Mouse (Mus musculus) gastrocnemius, adult 2 months (tissue): Measurements from ENCODE around the gene Olfr221. TPM values are rescaled to one million over a fixed set of nuclear protein-coding genes. Genes with fewer than 3 reads are reported as not detected.

ENCODE experiments used
- DNase-seq: peaks from one replicate; pipeline ENCODE4 v3.0.0; 2022
- H3K27ac ChIP-seq: fragments of 200-600 bp; 2 replicates; pipeline ENCODE4 v1.8.1; 2022; ENCODE audit warnings: mild to moderate bottlenecking
- H3K4me3 ChIP-seq: fragments of 200-600 bp; 2 replicates; pipeline ENCODE4 v1.8.1; 2022; ENCODE audit warnings: mild to moderate bottlenecking, moderate library complexity
- CTCF ChIP-seq: fragments of 200-600 bp; IDR thresholded peaks from 2 replicates; pipeline ENCODE4 v1.8.1; 2022; ENCODE audit warnings: antibody characterized with exemption, mild to moderate bottlenecking, moderate library complexity
- intact Hi-C: fragments of 180-260 bp; cut with DNase I; formaldehyde crosslinking; loops from one replicate; pipeline ENCODE4 v1.15.1; 2025
- total RNA-seq, 2 experiments: library from RNA; stranded (reverse); gene quantifications; 2 replicates each; pipeline ENCODE4 v1.2.3; 2021

Gene Olfr221
- total RNA-seq, 2 experiments from 2014 or later, result not detected

GRCm38 (mm10) chr14:51988731-51989130 lies 53.5 kb downstream of the Olfr221 start:
- intact Hi-C loops, result loop anchor here (5.0 kb wide), 1 partner anchor 46 kb away; no protein-coding TSS in a partner anchor
- no peak for TF ChIP-seq CTCF
- Histone ChIP-seq H3K27ac (no peak overlapping the region), H3K4me3 (no peak overlapping the region)
- DNase-seq, result no peak

GRCm38 (mm10) chr14:51987177-51987576 lies 55.1 kb downstream of the Olfr221 start:
- no peak for TF ChIP-seq CTCF
- no peak for DNase-seq
- peak overlapping the region; percentile 89 for H3K27ac ChIP-seq
- no peak overlapping the region for H3K4me3 ChIP-seq
- intact Hi-C loops, result loop anchor here (5.0 kb wide), 1 partner anchor 45 kb away; no protein-coding TSS in a partner anchor

GRCm38 (mm10) chr14:51986153-51986505 lies 56.1 kb downstream of the Olfr221 start:
- TF ChIP-seq CTCF, result no peak
- intact Hi-C loops, result loop anchor here (5.0 kb wide), 1 partner anchor 44 kb away; no protein-coding TSS in a partner anchor
- no peak for DNase-seq
- H3K27ac ChIP-seq, result peak overlapping the region; percentile 89
- peak overlapping the region; percentile 86 for H3K4me3 ChIP-seq

GRCm38 (mm10) chr14:51985301-51986152 lies 56.7 kb downstream of the Olfr221 start:
- H3K27ac ChIP-seq, result peak overlapping the region; percentile 89
- no peak for TF ChIP-seq CTCF
- intact Hi-C loops, result loop anchor here (2.0 to 5.0 kb wide), 2 partner anchors 43 to 73 kb away; no protein-coding TSS in a partner anchor
- H3K4me3 ChIP-seq, result peak overlapping the region; percentile 86
- peak; percentile 92 for DNase-seq

GRCm38 (mm10) chr14:51984247-51985231 lies 57.7 kb downstream of the Olfr221 start, which contains the start of gene Arhgef40:
Gene Arhgef40 (plus strand): TSS chr14:51984719.
- intact Hi-C loops, result loop anchor here (2.0 to 5.0 kb wide), 2 partner anchors 42 to 72 kb away; no protein-coding TSS in a partner anchor
- Histone ChIP-seq H3K27ac (peak within 1 kb of the TSS; percentile 89), H3K4me3 (peak within 1 kb of the TSS; percentile 86)
- no peak for TF ChIP-seq CTCF
- peak; percentile 90 for DNase-seq

Other genes starting within 250 kb of the Olfr221 start
- gene AY358078, start 242.4 kb downstream of the Olfr221 start, total RNA-seq, result not detected
- gene Ear6, start 188.8 kb downstream of the Olfr221 start, total RNA-seq, result not detected
- gene Mettl17, start 157.6 kb downstream of the Olfr221 start, total RNA-seq, result 10 to 100 TPM; 11.5 to 12.9 TPM
- gene Slc39a2, start 149.6 kb downstream of the Olfr221 start, total RNA-seq, result 1 to 10 TPM in 1 of 2 experiments, under 1 TPM in 1; 0.69 to 1.1 TPM
- gene Ndrg2, start 128.3 kb downstream of the Olfr221 start, total RNA-seq, result 1,000 to 10,000 TPM; 1,660 to 1,958 TPM
- gene Tppp2, start 124.0 kb downstream of the Olfr221 start, total RNA-seq, result 1 to 10 TPM; 1.8 TPM
- gene Rnase13, start 119.7 kb downstream of the Olfr221 start, total RNA-seq, result not detected
- gene Arhgef40, start 57.7 kb downstream of the Olfr221 start, total RNA-seq, result 10 to 100 TPM in 1 of 2 experiments, 1 to 10 TPM in 1; 9.6 to 14.1 TPM
- 1 to 10 TPM in 1 of 2 experiments, under 1 TPM in 1; 0.46 to 2.6 TPM for gene Tmem253, start 26.8 kb downstream of the Olfr221 start, total RNA-seq
- gene Zfp219, start 21.7 kb downstream of the Olfr221 start, total RNA-seq, result 10 to 100 TPM; 13.5 to 13.8 TPM
- 100 to 1,000 TPM in 1 of 2 experiments, 10 to 100 TPM in 1; 81.7 to 100 TPM for gene Hnrnpc, start 61.6 kb upstream of the Olfr221 start, total RNA-seq
- not detected for gene Rpgrip1, start 68.2 kb upstream of the Olfr221 start, total RNA-seq
- gene Supt16, start 155.0 kb upstream of the Olfr221 start, total RNA-seq, result 10 to 100 TPM; 12.3 to 15.5 TPM
- gene Chd8, start 215.3 kb upstream of the Olfr221 start, total RNA-seq, result 10 to 100 TPM; 33.4 to 34.9 TPM
- gene Tox4, start 236.7 kb upstream of the Olfr221 start, total RNA-seq, result 10 to 100 TPM; 48.0 to 56.2 TPM
- gene Rab2b, start 237.1 kb upstream of the Olfr221 start, total RNA-seq, result 1 to 10 TPM; 1.9 to 3.5 TPM